Mouse (Mus musculus) c-Kit-negative CD71-positive TER-119-positive erythroid progenitor cells, embryonic 14.5 days (primary cell): Measurements from ENCODE around the gene Atf7ip2.
"Not testable (repeated sequence)": the region's sequence is repeated elsewhere in the genome, so short reads cannot be mapped to it uniquely, and the experiment has no call there.

Source experiments
- DNase-seq: peaks from one replicate; pipeline ENCODE4 v3.0.0-alpha.2; 2013; ENCODE audit warnings: low read depth, low spot score

Gene Atf7ip2

DNA sequence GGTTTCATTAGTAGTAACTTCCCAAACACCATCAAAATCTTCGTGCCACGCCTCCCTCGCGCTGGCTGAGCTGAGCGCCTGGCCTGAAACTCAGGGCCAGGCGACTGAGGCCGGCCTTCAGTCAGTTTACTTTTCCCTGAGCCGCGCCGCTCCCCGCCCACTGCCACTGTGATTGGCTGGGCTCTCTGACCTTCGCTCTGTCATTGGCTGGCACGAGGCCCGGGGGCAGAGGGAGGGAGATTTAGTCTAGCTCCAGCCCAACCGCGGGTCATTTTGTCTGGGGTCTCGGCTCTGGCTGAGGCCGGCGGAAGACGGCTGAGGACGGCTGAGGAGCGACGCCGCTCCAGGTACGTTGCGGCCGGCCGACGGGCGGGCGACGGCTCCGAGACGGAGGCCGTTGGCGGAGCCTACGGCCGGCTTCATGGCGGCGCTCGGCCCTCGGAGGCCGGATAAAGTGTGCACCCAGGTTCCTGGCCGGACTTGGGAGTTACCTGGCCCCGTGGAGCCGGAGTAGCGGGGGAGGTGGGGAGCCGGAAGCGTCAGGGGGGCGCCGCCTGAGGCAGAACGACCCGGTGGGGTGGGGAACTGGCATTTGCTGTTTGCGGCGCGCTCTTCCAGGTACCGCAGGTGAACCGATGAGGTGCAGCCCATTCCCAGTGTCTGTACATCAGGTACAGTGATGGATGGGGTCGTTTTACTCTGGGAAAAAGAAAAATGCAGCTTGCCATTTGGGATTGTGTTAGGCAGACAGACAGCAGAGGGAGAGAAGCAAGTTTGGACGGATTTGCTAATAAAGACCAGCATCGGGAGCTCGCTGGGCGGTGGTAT lies at the start of gene Atf7ip2:
TSS of gene Atf7ip2 (plus strand) at position 34 of the 828 bp plus-strand sequence.
- DNase-seq, result peak; percentile 27

DNA sequence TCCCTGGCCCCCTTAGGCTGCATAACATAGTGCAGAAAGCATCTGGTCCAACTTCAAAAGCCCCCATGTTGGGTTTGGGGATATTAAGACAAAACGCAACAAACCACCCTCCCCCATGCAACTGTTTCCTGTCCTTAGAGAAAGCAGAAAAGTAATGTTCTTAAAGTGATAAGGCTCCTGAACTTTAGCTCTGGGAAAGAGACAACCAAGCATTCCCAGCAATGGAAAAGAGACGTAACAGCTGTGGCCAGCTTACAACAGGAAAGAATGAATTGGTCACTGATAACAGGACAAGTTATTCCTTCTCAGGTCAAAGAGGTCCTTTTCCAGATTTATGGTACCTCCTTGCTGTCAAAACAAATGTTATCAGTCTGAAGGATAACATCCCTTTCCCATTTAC lies 49.3 kb upstream of the Atf7ip2 start:
- no peak for DNase-seq

DNA sequence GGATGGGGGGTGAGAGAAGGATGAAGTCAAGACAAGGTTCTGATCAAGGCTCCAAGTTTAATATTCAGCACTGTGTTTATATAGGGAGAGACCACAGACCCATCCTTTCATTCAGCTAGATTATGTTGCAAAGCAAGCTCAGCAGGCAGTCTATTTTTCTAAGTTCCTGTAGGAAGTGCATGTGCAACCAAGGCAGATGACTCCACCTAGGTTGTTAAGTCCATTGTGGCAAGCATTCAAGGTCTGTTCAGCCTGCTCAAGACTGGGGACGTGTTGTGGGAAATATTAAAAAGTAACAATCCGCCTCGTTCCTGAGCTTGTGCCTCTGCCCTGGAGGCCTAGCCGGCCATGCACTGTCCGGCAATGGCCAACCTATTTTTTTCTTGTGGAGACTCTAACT lies 45.1 kb upstream of the Atf7ip2 start:
- no peak for DNase-seq

DNA sequence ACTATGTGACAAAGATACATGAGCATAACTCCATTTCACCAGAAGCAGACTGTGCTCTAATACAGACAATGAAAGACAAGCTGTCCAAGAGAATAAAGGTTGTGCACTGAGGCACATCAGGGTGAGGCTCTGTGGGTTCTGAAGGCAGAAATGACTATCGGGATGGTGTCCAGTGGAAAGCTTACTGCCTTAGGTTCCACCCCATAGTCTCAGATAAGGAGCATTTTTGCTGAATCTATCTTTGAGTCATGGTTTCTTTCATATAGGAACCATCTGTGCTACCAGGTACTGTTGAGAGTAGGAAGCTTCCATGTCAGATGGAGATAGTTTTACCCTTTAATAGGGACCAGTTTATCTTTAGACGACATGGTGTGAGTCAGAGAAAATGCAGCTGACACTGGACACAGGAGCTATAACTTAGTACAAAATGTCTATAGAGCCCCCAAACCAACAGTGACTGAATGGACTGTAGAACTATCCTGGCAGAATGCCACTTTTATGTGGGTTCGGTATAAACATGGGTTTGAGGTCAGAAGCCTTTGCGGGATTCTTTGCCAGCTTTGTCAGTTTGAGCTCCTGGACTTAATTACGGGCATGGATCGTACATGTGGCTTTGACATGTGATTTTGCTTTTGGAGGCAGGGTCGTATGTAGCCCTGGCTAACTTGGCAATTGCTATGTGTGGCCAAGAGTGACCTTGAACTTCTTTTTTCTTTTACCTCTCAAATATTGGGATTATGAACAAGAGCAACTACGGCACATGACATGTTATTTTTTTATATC lies 23.2 kb upstream of the Atf7ip2 start:
- DNase-seq, result no peak

DNA sequence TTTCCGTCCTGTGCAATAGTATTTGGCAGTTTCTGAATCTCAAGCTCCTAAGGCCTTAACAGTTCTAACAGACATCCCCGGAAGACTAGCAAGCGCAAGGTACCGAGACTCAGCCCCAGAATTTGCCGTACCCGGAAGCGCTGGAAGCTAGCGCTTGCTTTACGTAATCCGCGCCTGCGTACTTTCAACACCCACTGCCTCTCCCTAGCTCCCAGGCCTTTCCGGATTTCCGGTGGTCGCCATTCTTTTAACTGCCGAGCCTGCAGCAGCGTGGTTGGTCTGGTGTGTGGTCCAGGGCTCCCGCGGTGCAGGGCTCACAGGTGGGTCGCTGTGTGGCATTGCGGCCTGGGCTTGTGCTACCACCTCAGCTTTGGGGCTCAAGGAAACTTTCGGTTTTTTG lies 22.5 kb upstream of the Atf7ip2 start, which contains the start of gene Rpl39l:
TSS of gene Rpl39l (plus strand) at position 222 of the 400 bp plus-strand sequence.
- no peak for DNase-seq

DNA sequence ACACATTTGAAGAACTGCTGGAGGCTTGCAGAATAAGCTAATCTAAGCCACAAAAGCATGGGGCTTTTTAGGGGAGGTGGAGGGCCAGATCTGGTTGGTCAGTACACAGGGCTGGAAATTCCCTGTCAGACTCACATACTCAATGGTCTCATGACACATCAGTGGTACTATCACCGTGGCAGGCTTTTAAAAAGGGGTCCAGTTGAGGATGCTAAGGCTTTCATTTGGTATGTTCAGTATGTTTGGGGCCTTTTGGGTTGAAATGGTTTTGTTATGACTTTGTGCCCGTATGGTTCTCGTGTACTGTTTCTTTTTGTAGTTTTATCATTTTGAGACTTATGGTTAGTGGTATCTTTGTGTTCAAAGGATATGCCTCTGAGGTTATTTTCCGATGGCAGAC lies 21.2 kb upstream of the Atf7ip2 start:
- no peak for DNase-seq

DNA sequence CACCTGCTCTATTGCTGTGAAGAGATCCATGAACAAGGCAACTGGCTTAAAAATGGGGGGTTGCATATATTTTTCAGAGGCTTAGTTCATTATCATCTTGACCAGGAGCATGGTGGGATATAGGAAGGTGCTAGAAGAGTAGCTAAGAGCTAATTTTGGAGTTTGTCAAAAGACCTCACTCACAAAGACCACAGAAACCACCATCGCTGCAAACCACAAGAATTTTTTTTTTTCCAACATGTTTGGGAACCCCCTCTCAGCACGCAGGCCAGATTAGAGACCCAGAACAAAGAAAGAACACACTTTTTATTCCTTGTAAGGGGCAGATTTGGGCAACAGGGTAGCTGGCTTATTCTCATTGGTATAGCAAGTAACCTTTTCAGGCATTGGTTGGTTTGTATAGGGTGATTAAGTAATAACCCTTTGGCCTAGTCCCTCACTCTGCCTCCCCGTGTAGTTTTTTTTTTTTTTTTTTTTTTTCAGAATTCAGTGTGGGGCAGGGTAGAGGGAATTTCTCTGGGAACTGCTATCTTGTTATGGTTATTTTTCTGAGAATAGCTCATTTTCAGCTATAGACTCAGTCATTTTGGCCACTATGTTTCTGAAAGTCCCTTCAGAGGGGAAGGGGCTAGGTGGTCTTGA lies 20.2 kb upstream of the Atf7ip2 start:
- no peak for DNase-seq

DNA sequence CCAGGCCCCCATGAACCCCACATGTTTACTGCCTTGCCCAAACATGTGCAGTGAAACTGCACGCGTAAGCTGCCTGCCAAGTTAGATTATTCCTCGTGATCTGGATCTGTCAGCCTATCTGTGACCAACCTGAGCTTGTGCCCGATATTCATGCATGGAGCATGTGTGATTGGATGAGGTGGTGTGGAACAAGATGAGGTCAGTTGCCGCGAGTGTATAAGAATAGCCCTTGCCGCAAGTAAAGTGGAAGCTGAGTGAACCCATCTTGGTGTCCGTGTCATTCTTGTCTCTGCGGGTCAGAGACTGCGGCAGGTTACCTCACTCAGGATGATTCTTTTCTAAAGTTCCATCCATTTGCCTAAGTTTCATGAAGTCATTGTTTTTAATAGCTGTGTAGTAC lies 5.1 kb upstream of the Atf7ip2 start:
- DNase-seq, result not testable (repeated sequence)

DNA sequence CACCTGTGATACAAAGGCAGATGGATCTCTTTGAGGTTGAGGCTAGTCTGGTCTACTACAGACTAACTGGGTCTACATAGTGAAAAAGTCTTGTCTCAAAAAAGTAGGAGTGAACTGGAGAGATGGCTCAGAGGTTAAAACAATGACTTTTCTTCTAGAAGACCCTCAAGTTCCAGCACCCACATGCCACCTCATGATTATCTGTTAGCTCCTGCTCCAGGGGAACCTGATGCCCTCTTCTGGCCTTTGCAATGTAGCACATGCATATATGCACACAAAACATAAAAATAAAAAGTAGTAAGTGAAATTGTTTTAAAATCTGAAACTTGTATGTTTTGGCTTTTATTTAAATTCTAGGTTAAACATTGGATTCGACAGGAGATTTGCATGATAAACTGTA lies 16.3 kb downstream of the Atf7ip2 start:
- DNase-seq, result no peak

DNA sequence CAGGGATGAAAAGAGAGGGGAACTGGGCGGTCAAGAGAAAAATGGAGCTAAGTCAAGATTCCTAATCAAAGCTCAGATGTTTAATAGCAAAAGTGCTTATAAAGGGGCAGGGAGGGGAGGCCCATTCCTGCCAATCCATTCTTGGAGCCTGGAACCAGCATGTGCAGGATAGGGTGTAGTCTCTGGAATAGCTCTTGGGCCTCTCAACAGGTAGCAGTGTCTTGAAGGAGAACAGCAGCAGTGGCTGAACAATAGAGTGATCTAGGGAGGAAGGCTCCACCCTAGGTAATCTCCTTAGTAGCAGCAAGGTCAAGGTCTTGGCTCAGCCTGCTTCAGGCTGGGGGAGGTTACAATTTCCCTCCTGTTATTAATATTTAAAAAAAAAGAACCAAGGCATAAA lies 23.9 kb downstream of the Atf7ip2 start:
- DNase-seq, result not testable (repeated sequence)

DNA sequence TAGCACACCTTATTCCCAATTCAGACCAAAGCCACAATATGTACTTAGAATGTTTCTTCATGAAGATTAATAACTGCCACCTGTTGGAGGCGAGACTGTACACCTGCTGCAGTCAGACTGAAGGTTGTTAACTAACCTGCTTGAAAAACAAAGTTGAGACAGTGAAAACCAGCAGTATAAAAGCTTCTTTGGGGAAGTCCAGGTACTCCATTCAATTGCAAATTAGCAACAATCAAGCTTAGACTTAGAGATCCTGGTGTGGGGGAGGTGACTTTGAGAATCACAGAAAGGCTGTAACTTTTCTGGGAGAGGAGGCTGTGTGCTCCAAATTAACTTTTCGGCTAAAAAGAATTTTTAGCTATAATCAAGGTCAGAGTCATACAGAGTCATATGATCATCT lies 24.5 kb downstream of the Atf7ip2 start:
- DNase-seq, result not testable (repeated sequence)

DNA sequence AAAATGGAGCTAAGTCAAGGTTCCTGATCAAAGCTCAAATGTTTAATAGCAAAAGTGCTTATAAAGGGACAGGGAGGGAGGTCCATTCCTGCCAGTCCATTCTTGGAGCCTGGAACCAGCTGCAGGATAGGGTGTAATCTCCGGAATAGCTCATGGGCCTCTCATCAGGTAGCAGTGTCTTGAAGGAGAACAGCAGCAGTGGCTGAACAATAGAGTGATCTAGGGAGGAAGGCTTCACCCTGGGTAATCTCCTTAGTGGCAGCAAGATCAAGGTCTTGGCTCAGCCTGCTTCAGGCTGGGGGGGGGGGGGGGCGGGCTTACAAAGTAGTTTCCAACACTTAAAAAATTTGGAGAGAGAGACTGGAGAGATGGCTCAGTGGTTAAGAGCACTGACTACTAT lies 34.8 kb downstream of the Atf7ip2 start:
- DNase-seq, result no peak

DNA sequence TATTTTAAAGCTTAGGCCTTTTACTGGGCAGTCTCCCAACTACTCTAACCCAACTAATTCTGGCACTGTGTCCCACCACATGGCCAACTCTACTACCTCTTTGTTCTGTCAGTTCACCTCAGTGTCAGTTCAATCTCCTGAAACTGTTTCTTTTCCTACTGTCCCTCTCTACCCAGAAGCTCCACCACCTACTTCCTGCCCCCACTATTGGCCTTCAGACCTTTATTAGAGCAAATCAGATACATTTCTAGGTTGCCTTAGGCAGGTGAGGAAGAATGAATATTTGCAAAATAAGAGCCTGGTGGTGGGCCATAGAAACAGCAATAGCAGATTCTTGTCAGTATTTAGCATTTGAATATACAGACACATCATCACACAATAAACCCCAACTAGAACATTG lies 44.1 kb downstream of the Atf7ip2 start:
- no peak for DNase-seq

DNA sequence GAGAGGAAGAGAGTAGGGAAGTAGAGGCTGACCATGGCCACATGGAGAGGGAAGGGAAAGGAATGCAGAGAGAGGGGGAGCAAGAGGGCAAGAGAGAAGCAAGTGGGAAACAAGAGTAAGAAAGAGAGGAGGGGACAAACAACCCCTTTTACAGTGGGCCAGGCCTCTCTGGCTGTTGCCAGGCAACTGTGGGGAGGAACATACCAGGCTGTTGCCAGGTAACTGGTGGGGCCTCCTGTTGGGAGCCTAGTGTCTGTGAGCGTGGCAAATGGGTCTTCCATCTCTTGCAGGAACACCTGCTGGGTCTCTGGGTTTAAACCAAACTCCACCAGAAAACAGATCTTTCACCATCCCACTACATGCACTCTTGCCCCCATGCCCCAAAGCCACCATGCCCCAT lies 61.5 kb downstream of the Atf7ip2 start:
- DNase-seq, result no peak

DNA sequence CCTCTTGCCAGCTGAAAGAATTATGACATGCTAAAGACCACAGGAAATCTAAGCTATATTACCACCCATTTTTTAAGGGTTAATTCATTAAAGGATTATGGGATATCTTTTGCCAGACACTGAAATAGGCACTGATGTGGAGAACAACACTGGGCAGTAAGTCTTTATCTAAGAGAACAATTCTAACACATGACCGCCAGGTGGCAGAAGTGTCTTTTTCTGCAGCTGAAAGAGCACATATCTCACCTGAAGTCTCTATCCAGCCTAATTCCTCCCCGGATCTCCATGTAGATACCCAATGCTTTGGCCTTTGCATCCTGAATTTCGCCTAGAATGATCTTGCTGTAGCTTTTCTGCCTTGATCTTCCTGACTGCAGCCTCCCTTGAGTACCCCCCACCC lies 79.7 kb downstream of the Atf7ip2 start:
- DNase-seq, result peak; percentile 34

DNA sequence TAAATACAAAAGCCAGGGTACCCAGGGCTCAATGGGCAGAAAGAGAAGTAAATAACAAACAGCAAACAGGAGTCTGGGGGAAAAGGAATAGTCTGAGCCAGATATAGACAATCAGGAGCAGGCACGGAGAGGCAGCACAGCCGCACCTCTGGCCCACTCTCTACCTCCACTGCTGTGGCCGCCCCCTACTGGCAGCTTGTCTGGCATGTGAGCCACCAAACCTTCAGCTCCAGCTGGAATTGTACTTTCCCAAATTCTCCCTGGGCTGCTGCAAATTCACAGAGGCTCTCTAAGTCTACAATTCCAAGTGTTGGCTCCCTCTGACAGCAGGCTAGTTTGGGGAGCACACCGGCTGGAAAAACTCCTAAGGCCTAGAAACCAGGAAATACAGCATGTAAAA lies 82.0 kb downstream of the Atf7ip2 start:
- no peak for DNase-seq

DNA sequence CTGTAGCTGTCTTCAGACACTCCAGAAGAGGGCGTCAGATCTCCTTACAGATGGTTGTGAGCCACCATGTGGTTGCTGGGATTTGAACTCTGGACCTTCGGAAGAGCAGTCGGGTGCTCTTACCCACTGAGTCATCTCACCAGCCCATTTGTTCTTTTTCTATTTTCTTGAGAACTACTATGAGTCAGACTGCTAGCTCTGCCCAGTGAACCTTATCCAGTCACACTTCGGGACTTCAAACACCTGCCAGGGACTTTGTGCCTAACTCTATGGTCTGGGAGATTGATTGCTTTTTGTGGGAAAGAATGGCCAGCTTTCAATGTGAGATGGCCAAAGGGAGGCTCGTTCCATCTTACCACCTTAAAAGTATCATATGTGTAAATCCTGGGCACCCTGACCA lies 84.3 kb downstream of the Atf7ip2 start:
- not testable (repeated sequence) for DNase-seq

DNA sequence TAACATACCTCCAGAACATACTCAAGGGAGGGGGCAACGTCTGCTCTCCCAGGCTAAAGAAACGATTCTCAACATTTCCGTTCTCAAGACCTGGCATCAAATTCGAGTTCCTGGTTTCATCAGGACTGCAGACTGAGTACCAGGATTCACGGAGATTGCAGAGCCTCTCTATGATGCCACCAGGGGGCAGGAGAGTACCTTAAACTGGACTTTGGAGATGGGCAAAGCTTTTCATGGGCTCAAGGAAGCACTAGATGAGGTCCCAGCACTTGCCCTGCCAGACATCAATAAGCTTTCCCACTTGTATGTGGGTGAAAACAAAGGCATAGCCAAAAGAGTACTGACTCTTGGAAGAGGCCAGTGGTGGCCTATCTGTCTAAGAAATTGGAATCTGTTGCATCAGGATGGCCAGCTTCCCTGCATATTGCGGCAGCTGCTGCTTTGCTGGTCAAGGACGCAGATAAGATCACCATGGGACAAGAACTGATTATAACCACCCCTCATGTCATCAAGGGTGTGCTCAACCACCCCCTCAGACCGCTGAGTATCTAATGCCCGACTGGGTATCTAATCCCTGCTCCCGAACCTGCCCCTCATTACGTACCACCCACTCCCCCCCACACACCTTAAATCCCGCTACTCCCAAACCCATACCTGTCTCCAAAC lies 87.9 kb downstream of the Atf7ip2 start:
- DNase-seq, result peak; percentile 24

DNA sequence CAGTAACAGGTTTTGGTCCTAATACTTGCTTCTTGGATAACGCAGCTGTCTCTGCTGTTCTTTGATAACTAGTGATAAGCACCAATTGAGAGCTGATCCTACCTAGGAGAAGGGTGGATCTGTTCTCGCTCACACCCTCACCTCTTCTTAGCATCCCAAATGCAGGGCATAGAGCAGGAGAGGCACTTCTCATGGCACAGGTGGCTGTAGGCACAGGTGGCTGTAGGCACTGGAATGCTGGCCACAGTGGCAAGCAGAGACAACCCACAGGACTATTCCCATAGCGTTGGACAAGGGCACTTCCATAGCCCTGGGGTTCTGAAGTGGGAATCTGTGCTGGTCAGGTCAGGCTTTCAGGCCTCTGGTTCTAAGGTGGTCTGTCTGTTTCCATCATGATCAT lies 89.4 kb downstream of the Atf7ip2 start:
- no peak for DNase-seq

DNA sequence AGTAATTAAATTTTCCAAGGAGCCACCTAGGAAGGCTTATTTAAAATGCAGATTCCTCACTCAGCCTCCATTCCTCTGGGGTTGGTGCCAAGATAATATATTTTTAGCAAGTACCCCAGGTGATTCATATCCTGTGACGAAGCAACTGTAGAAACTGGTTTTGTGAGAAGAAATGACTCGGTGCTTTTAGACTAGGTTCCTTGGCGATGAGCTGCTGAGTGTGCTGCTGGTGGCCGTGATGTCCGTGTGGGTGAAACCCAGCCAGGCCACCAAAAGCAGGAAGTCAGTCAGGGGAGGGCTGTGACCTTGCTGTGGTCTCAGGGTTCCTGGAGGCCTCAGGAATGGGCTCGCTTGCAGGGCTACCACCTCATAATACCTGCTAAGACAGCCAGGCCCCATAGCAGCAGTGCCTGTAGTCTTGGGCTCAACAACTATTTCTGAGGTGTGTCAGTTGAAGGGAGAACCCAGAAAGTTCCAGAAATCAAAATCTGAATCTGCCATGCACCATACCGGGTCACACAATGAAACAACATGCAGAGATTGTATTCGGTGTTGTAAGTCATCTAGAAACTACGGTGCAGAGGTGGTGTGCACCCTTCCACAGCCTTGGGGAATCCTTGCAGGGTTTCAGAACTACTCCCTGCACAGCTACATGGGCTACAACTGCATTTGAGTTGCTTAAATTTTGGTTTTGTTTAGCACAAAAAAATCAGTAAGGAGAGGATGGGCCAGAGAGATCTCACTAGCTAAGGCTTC lies 94.2 kb downstream of the Atf7ip2 start:
- no peak for DNase-seq

DNA sequence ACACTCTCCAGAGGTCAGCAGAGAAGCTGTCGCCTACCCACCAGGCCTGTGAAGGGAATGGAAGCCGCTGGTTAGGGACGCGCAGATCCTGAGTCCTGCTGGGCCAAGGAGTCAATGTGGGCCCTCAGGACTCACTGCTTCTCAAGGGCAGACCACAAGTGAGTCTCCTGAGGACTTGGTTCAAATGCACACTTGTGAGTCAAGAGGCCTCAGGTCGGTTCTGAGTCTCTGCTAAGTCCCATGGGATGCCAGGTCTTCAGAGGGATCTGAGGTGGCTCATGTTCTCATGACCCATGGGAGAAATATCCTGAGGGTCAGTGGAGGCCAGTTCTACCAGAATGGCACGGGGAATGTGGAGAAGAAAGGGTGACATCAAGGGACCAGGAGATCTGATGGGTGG lies 95.6 kb downstream of the Atf7ip2 start:
- DNase-seq, result no peak
